Mouse (Mus musculus) heart, embryonic 15.5 days (tissue): ENCODE measurements around the gene 2300002M23Rik. TPM values are rescaled to one million over a fixed set of nuclear protein-coding genes. Genes with fewer than 3 reads are reported as not detected.

Source experiments
- ATAC-seq: fragments of 200-750 bp; cut with Nextera tagmentation; replicated peaks from 2 replicates; pipeline ENCODE4 v1.8.0; 2017; ENCODE audit warnings: low read depth, moderate TSS enrichment; ENCODE audit not compliant: insufficient number of reproducible peaks, insufficient read depth, low FRiP score
- H3K27ac ChIP-seq: fragments of 300-500 bp; sonication (generic); 2 replicates; pipeline ENCODE4 v1.5.1; 2015; ENCODE audit warnings: mild to moderate bottlenecking, inconsistent platforms
- H3K27me3 ChIP-seq: fragments of 300-500 bp; sonication (generic); 2 replicates; pipeline ENCODE4 v1.6.1; 2015; ENCODE audit warnings: inconsistent platforms
- H3K36me3 ChIP-seq: fragments of 300-500 bp; sonication (generic); 2 replicates; pipeline ENCODE4 v1.6.1; 2015; ENCODE audit warnings: mild to moderate bottlenecking, inconsistent platforms
- H3K4me1 ChIP-seq: fragments of 300-500 bp; sonication (generic); replicated peaks from 2 replicates; pipeline ENCODE4 v1.6.1; 2015; ENCODE audit warnings: inconsistent platforms
- H3K4me2 ChIP-seq: fragments of 300-500 bp; sonication (generic); 2 replicates; pipeline ENCODE4 v1.6.1; 2015; ENCODE audit warnings: inconsistent platforms, mild to moderate bottlenecking, moderate library complexity
- H3K4me3 ChIP-seq: fragments of 300-500 bp; sonication (generic); 2 replicates; pipeline ENCODE4 v1.5.1; 2015; ENCODE audit warnings: mild to moderate bottlenecking, inconsistent platforms
- H3K9ac ChIP-seq: fragments of 300-500 bp; sonication (generic); 2 replicates; pipeline ENCODE4 v1.6.1; 2015; ENCODE audit warnings: mild to moderate bottlenecking, inconsistent platforms
- H3K9me3 ChIP-seq: fragments of 300-500 bp; sonication (generic); replicated peaks from 2 replicates; pipeline ENCODE4 v1.6.1; 2016; ENCODE audit warnings: inconsistent platforms
- WGBS: fragments of 180-500 bp; shearing (Covaris S2); methylation state at CpG from one replicate; pipeline ENCODE4 v1.1.7; 2015; ENCODE audit warnings: mixed read lengths; 5-methylcytosine and 5-hydroxymethylcytosine counted together
- polyA plus RNA-seq: library from polyadenylated mRNA; unstranded; fragments of >200 nt; fragmentation: Nextera tagmentation; extraction: Ambion mirVana; gene quantifications from 2 replicates; pipeline ENCODE4 v1.2.1, GENCODE M21; 2015

2300002M23Rik gene
- polyA plus RNA-seq, 1 experiment from 2014 or later, result not detected

- ATAC-seq, result no peak
- Histone ChIP-seq H3K9me3 (no peaks in the 10 kb centered on the region), H3K4me3 (no peak overlapping the region), H3K27ac (no peak overlapping the region), H3K9ac (no peak overlapping the region), H3K4me1 (peaks cover 18% of the 10 kb centered on the region), H3K36me3 (no peaks in the 10 kb centered on the region), H3K4me2 (no peak overlapping the region), H3K27me3 (no peaks in the 10 kb centered on the region)
- WGBS, result 82% methylated on average over 13 of the region's 13 CpGs
Measured at GRCm38 (mm10) chr17:35556186-35556765, 11.0 kb upstream of the 2300002M23Rik start.

- H3K4me1 ChIP-seq, result peaks cover 13% of the 10 kb centered on the region
- 24% methylated on average over 5 of the region's 5 CpGs for WGBS
Measured at GRCm38 (mm10) chr17:35556812-35557211, 10.4 kb upstream of the 2300002M23Rik start.

GRCm38 (mm10) chr17:35557351-35557750, 9.9 kb upstream of the 2300002M23Rik start:
- no peak for ATAC-seq
- no peaks in the 10 kb centered on the region for H3K27me3 ChIP-seq
- peaks cover 8% of the 10 kb centered on the region for H3K4me1 ChIP-seq
- H3K4me2 ChIP-seq, result no peak overlapping the region
- H3K4me3 ChIP-seq, result no peak overlapping the region
- 55% methylated on average over 9 of the region's 9 CpGs for WGBS
- no peak overlapping the region for H3K9ac ChIP-seq
- H3K36me3 ChIP-seq, result no peaks in the 10 kb centered on the region
- H3K9me3 ChIP-seq, result no peaks in the 10 kb centered on the region
- H3K27ac ChIP-seq, result no peak overlapping the region

More at GRCm38 (mm10) chr17:35556812-35557211, 10.4 kb upstream of the 2300002M23Rik start:
- Histone ChIP-seq H3K4me3 (no peak overlapping the region), H3K27ac (no peak overlapping the region), H3K27me3 (no peaks in the 10 kb centered on the region), H3K9ac (no peak overlapping the region), H3K36me3 (no peaks in the 10 kb centered on the region), H3K9me3 (no peaks in the 10 kb centered on the region), H3K4me2 (no peak overlapping the region)
- ATAC-seq, result no peak

- 49% methylated on average over 8 of the region's 8 CpGs for WGBS
- no peaks in the 10 kb centered on the region for H3K9me3 ChIP-seq
- no peaks in the 10 kb centered on the region for H3K27me3 ChIP-seq
- no peak for ATAC-seq
- H3K9ac ChIP-seq, result no peak overlapping the region
- H3K4me2 ChIP-seq, result no peak overlapping the region
- no peaks in the 10 kb centered on the region for H3K36me3 ChIP-seq
- H3K27ac ChIP-seq, result no peak overlapping the region
- 0 out of 2 replicates have a peak, but pooled peaks cover 4% of the 10 kb centered on the region for H3K4me1 ChIP-seq
- no peak overlapping the region for H3K4me3 ChIP-seq
Measured at GRCm38 (mm10) chr17:35558216-35558615, 9.0 kb upstream of the 2300002M23Rik start.

- Histone ChIP-seq H3K4me1 (peaks cover 12% of the 10 kb centered on the region), H3K36me3 (no peaks in the 10 kb centered on the region), H3K4me3 (no peak overlapping the region), H3K27ac (no peak overlapping the region), H3K27me3 (peaks cover 28% of the 10 kb centered on the region), H3K9ac (no peak overlapping the region), H3K9me3 (no peaks in the 10 kb centered on the region), H3K4me2 (no peak overlapping the region)
- 19% methylated on average over 9 of the region's 9 CpGs for WGBS
- ATAC-seq, result no peak
Measured at GRCm38 (mm10) chr17:35567767-35568166, 517 bp downstream of the 2300002M23Rik start.

- 2% methylated on average over 28 of the region's 28 CpGs for WGBS
- peaks cover 12% of the 10 kb centered on the region for H3K4me1 ChIP-seq
- peak overlapping the region; percentile 29 for H3K4me3 ChIP-seq
- H3K27me3 ChIP-seq, result peaks cover 30% of the 10 kb centered on the region
- ATAC-seq, result 0 out of 2 replicates have a peak, but pooled peaks have one; percentile 43
- no peaks in the 10 kb centered on the region for H3K36me3 ChIP-seq
- H3K9ac ChIP-seq, result 0 out of 2 replicates have a peak overlapping the region, but pooled peaks have one; percentile 22
- H3K4me2 ChIP-seq, result peak overlapping the region; percentile 55
- H3K9me3 ChIP-seq, result no peaks in the 10 kb centered on the region
- H3K27ac ChIP-seq, result no peak overlapping the region
Measured at GRCm38 (mm10) chr17:35569091-35569944, 2.1 kb downstream of the 2300002M23Rik start.

- H3K4me3 ChIP-seq, result no peak overlapping the region
- WGBS, result 82% methylated on average over 14 of the region's 14 CpGs
- peaks cover 12% of the 10 kb centered on the region for H3K4me1 ChIP-seq
- H3K27ac ChIP-seq, result no peak overlapping the region
- no peak overlapping the region for H3K4me2 ChIP-seq
- H3K36me3 ChIP-seq, result no peaks in the 10 kb centered on the region
- no peak for ATAC-seq
- H3K9ac ChIP-seq, result no peak overlapping the region
- peaks cover 38% of the 10 kb centered on the region for H3K27me3 ChIP-seq
- no peaks in the 10 kb centered on the region for H3K9me3 ChIP-seq
Measured at GRCm38 (mm10) chr17:35570836-35571235, 3.6 kb downstream of the 2300002M23Rik start.

GRCm38 (mm10) chr17:35571477-35571876, 4.2 kb downstream of the 2300002M23Rik start:
- no peak overlapping the region for H3K4me2 ChIP-seq
- peaks cover 39% of the 10 kb centered on the region for H3K27me3 ChIP-seq
- H3K4me1 ChIP-seq, result peaks cover 12% of the 10 kb centered on the region
- no peak overlapping the region for H3K4me3 ChIP-seq
- H3K9ac ChIP-seq, result no peak overlapping the region
- no peaks in the 10 kb centered on the region for H3K36me3 ChIP-seq
- 92% methylated on average over 7 of the region's 7 CpGs for WGBS
- H3K9me3 ChIP-seq, result no peaks in the 10 kb centered on the region
- no peak overlapping the region for H3K27ac ChIP-seq
- no peak for ATAC-seq

- no peak overlapping the region for H3K4me3 ChIP-seq
- WGBS, result 21% methylated on average over 6 of the region's 6 CpGs
- H3K36me3 ChIP-seq, result no peaks in the 10 kb centered on the region
- H3K9ac ChIP-seq, result no peak overlapping the region
- no peaks in the 10 kb centered on the region for H3K9me3 ChIP-seq
- no peak for ATAC-seq
- no peaks in the 10 kb centered on the region for H3K4me1 ChIP-seq
- H3K27ac ChIP-seq, result no peak overlapping the region
- H3K4me2 ChIP-seq, result no peak overlapping the region
- peaks cover 17% of the 10 kb centered on the region for H3K27me3 ChIP-seq
Measured at GRCm38 (mm10) chr17:35578211-35578610, 11.0 kb downstream of the 2300002M23Rik start.

GRCm38 (mm10) chr17:35582900-35583299, 15.7 kb downstream of the 2300002M23Rik start:
- Histone ChIP-seq H3K36me3 (no peaks in the 10 kb centered on the region), H3K4me1 (0 out of 2 replicates have a peak, but pooled peaks cover 2% of the 10 kb centered on the region), H3K4me3 (no peak overlapping the region), H3K27me3 (peaks cover 6% of the 10 kb centered on the region; the same call in 1 of the 2 replicates), H3K27ac (no peak overlapping the region), H3K4me2 (no peak overlapping the region), H3K9ac (no peak overlapping the region), H3K9me3 (0 out of 2 replicates have a peak, but pooled peaks cover 4% of the 10 kb centered on the region)
- 88% methylated on average over 1 of the region's 1 CpGs for WGBS
- ATAC-seq, result no peak

GRCm38 (mm10) chr17:35584330-35584937, 17.2 kb downstream of the 2300002M23Rik start:
- Histone ChIP-seq H3K27me3 (peaks cover 6% of the 10 kb centered on the region; the same call in 1 of the 2 replicates), H3K4me1 (0 out of 2 replicates have a peak, but pooled peaks cover 2% of the 10 kb centered on the region), H3K9ac (no peak overlapping the region), H3K4me3 (no peak overlapping the region), H3K27ac (no peak overlapping the region), H3K4me2 (peak overlapping the region; percentile 41), H3K9me3 (0 out of 2 replicates have a peak, but pooled peaks cover 4% of the 10 kb centered on the region), H3K36me3 (no peaks in the 10 kb centered on the region)
- no peak for ATAC-seq
- WGBS, result 16% methylated on average over 16 of the region's 16 CpGs
